Mouse (Mus musculus): ENCODE measurements around the gene Glrx5. TPM values are rescaled to one million over a fixed set of nuclear protein-coding genes. Genes with fewer than 3 reads are reported as not detected.

Gene Glrx5
- total RNA-seq, 4 experiments from 2014 or later = 57.5 to 66.9 (median 60.3) TPM

- no peak for DNase-seq (ENCODE audit: low spot score in 2 of 2)
Measured at GRCm38 (mm10) chr12:105003715-105004114, 28.8 kb upstream of the Glrx5 start.

DNA sequence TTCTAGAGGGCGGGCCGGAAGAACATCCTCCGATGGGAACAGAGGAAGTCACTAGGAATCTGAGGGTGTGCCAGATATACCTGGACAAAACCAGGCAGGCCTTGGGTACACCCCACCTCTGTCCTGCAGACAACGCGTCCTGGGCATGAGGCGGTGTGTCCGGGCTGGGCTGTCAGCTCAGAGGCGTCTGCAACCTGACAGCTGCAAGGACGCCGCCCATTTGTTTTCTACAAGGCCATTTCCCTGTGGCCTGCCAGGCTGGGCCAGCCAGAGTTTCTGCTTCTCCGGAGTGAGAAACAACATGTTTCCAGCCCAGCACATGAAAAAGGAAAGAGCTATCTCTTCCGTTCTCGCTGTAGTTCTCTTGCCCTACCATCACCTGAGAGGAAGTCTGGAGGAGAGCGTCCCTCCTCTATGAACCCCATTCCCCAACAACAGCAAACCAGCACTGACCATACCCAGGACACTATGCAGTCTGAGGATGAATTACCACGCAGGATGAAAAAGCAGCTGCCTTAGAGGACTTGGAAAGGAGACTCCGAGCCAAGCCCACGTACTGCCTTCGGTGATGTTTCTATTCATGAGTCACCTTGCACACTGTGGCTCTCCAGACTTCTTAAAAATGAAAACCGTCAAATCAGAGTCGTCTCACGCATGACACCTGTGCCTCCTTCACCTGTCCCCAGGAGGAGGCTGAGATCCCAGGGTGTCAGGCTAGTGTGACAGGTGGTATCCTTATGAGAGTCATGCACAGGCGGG is 27.4 kb upstream of the Glrx5 start:
- DNase-seq (ENCODE audit: low spot score in 2 of 2) = no peak

DNA sequence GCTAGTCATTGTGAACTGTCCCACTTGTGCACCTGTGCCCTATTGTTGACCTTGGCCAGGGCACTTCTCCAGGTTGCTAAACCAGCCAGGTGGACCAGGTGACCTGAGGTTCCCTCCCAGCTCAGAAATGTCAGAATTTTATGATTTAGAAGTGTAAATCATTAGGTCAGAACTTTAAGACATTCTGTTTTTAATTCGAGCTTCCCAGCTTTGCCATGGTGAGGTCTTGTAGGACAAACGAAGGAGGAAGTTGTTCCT is 26.8 kb upstream of the Glrx5 start:
- DNase-seq (ENCODE audit: low spot score in 2 of 2) = no peak

DNA sequence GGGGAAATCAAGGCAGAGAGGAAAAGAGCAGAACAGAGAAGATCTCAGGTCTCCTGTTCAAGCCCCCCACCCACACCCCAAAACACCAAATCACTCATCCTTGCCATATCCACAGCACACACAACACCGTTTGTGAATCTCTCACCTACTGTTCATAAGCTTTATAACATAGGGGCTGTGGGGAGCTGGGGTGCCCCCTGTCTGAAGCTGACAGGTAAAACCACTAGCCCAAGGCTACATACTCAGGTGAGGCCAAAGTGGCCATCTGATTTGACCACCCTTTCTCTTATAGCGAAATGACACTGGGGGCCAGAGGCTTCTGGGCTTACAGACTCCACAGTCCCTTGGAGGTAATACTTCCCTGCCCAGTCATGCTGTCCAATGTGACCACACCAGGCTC is 24.3 kb upstream of the Glrx5 start:
- DNase-seq (ENCODE audit: low spot score in 2 of 2) = no peak

GRCm38 (mm10) chr12:105008752-105009178 is 23.7 kb upstream of the Glrx5 start:
- DNase-seq (ENCODE audit: low spot score in 2 of 2) = peak in 1 of 2 experiments; percentile 46

DNA sequence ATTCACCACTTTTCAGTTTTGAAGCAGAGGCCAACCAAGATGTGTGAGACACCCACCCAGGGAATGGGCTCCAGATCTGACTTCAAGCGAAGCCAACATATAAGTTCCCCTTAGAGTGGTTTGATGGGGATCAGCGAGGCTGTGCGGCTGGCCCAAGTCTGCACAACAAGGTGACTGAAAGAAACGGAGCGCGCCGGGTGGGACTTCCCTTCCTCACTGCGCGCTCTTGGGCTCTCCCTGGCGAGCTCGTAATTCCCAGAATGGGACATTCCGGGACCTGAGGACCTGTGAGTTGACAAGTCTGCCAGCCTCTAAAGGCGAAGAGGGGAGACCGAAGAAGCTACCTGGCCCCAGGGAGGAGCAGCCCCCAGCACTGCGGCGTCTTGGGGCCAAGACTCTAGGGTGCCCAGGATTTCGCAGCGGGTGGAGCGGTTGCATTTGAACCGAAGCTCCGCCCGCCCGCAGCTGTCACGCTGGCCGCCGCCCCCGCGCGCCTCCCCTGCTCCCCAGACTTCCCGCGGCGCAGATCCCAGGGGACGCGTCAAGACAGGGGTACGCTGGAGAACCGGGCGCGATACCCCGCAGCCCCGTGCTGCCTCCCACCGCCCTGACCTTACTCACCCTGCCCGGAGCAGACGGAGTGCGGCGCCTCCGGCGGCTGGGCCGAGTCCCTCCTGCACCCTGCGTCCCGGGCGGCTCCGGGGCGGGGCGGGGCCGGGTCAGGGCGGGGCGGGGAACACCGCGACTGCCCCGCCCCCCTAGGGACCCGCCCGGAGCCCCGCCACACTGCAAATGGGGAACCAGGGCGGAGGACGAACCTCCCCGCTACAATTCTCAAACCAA is 22.9 kb upstream of the Glrx5 start, which contains the start of gene Syne3:
Gene Syne3, minus strand, starts transcription at position 440 of the 843 bp plus-strand sequence.
- DNase-seq (ENCODE audit: low spot score in 2 of 2) = peak; percentile 68 to 74

GRCm38 (mm10) chr12:105010213-105010790 is 22.2 kb upstream of the Glrx5 start:
- DNase-seq (ENCODE audit: low spot score in 2 of 2) = no peak

GRCm38 (mm10) chr12:105011589-105011988 is 20.9 kb upstream of the Glrx5 start:
- DNase-seq (ENCODE audit: low spot score in 2 of 2) = no peak

- no peak for DNase-seq (ENCODE audit: low spot score in 2 of 2)
Measured at GRCm38 (mm10) chr12:105012314-105012713, 20.2 kb upstream of the Glrx5 start.

GRCm38 (mm10) chr12:105013065-105013464 is 19.4 kb upstream of the Glrx5 start:
- DNase-seq (ENCODE audit: low spot score in 2 of 2) = peak; percentile 62 to 70

DNA sequence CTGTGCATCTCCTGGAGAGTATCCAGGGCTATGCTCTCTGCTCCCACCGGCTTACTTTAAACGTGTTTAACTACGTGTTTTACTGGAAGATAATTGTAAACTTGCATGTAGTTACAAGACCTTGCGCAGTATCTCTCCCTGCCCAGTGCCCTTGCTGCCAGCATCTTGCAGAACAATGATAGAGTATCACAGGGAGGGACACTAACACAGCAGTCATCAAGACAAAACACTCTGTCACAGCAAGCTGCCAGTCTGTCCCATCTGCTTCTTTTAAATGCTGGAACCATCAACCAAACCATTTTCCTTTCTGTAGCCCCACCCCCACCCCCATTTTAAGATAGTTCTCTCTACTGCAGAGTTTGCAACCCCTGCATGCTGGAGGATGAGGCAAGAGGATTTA is 16.3 kb upstream of the Glrx5 start:
- DNase-seq (ENCODE audit: low spot score in 2 of 2) = no peak

- no peak for DNase-seq (ENCODE audit: low spot score in 2 of 2)
Measured at GRCm38 (mm10) chr12:105016639-105017038, 15.8 kb upstream of the Glrx5 start.

DNA sequence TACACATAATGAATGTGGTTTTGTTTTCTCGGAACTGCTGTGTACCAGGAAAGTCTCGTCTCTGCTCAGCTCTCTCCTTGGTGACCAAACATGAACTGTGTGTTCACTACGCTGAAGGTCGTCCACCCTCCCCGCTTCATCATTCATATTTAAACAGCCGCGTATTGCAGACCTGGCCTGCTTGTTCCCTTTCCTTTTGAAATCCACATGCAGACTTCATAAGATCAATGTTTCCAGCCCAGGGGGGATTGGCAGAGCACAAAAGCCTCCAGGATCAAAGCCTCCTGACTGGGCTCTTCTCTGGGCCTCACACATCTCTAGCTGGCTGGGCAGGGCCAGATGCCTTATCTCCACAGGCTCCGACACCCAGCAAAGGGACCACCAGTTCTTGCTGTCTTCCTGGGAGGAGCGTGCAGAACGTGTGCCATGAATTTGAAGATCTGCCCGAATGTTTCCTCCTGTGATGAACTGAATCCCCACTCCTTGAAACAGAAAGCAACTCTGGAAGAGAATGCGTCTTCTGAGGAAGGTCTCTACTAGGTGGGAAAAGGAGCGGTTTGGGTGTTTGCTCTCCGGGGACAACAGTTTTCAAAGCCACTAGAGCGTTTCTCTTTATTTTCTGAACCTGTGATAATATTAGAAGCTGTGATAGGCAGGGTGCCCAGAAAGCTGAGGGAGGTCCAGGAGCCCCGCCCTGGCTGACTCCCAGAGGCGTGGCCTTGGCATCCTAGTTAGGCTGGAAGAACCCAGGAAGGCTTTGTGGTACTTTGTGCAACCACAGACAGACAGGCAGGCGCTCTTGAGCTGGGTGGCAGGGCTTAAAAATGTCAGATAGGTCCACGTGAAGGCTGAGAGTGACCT is 12.9 kb upstream of the Glrx5 start:
- DNase-seq (ENCODE audit: low spot score in 2 of 2) = no peak

DNA sequence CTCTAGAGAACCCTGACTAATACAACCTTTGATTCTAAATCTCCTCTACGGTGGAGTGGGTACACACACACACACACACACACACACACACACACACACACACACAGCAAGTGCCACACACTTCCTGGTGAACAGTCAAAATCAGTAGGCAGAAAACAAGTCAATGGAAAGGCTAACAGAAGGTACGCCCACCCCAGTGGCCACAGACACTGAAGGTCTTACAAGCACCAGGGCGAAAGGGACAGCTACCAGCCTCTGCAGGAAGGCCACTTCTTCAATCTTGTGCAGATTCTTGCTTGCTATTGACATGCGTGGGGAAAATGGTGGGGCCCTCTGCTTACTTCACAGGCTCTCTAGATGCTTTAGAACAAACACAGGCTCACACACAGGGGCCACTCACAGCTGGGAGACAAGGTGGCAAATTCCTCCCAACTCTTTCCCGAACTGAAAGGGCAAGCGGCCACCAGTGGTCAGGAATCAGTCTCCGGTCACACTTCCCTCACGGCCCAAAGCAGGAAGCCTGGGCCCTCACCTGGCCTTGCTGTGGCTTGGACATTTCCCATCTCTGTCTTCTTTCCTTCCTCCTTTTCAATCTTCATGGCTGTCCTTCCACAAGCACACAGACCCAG is 10.9 kb upstream of the Glrx5 start:
- no peak for DNase-seq (ENCODE audit: low spot score in 2 of 2)

DNA sequence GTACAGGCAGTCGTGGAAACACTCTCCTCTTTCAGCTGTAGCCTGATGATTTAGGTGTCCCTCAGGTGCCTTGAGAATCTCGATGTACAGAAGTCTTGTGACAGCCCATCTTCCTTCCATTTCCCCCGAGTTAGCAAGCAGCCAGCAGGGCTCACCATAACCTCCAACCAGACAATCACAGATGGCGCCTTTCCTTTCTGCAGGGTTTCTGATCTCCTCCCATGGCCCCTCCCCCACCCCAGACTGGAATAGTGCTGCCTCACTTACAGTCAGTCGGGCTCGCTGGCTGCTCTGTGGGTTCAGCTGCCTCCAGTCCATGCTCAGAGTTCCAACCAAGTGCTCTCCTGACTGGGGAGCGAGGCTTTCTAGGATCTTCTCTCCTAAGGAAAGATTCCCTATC is 10.3 kb upstream of the Glrx5 start:
- DNase-seq (ENCODE audit: low spot score in 2 of 2) = no peak

GRCm38 (mm10) chr12:105022776-105023175 is 9.7 kb upstream of the Glrx5 start:
- DNase-seq (ENCODE audit: low spot score in 2 of 2) = no peak

DNA sequence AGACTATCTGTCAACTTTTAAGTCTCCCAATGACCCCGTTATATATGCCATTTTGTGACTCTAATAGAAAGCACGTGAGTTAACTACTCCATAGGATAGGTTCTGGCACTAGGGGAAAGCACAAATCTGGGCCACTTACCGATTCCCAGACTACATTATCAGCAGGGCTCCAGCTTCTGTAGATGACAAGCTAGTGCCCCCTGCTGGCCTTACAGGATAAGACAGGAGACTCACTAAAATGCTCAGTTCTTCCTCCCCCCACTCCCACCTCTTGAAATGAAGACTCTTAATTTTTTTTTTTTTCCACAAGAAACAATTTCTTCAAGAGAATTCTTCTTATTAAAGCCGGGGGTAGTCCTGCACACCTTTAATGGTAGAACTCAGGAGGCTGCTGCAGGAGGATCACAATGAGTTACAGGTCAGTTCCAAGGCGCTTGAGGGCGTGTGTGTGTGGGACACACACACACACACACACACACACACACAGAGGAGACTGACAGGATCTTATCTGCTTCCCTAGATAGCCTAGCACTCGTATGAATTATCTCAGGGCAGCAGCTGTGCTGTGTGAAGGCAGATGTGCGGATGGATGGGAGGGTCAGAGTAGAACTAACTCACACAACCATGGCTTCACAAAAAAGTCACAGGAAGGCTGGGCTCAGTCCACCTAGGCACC is 7.1 kb upstream of the Glrx5 start:
- DNase-seq (ENCODE audit: low spot score in 2 of 2) = peak; percentile 47 to 53

DNA sequence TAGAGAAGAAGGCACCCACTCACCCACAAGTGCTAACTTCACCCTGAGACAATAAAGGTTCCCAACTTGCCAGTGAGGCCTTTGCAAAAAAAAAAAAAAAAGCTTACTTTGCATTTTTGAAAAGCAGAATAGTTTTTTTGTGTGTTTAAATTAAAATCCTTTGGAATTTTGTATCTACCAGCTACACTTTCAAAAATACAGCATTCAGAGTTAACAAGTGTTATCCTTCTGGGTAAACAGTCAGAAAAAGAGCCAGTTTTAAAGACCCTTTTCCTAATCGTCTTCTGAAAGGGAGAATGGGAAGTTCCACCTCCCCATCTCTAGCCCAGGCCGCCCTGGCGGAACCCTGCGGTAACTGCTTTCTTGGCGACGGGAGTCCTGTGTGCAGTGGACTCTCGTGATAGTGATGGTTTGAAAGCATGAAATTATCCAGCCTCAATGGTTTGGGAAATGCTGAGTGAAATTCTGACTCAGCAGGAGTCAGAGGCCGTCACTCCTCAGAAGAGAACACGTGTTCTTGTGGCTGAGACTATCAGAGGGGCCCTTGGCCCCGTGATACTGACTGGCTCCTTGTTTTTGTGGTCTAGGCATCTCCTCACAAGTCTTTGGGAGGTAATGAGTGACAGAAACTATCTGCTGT is 6.4 kb upstream of the Glrx5 start:
- DNase-seq (ENCODE audit: low spot score in 2 of 2) = no peak

- peak; percentile 61 to 71 for DNase-seq (ENCODE audit: low spot score in 2 of 2)
Measured at GRCm38 (mm10) chr12:105027323-105027991, 5.0 kb upstream of the Glrx5 start.

All from gastrocnemius, adult 8-10 months (tissue).